Mouse (Mus musculus) heart, adult 2 months (tissue): ENCODE results near the gene Sft2d1. TPM values are rescaled to one million over a fixed set of nuclear protein-coding genes. Genes with fewer than 3 reads are reported as not detected.
A peak's percentile ranks its signal among the peaks of the same experiment; 100 is the strongest.
"Not testable (repeated sequence)": the region's sequence is repeated elsewhere in the genome, so short reads cannot be mapped to it uniquely, and the experiment has no call there.

Source experiments
- DNase-seq, 2 experiments: peaks; one replicate each; pipeline ENCODE4 v3.0.0; 2021
- H3K27ac ChIP-seq: fragments of 200-600 bp; 2 replicates; pipeline ENCODE4 v1.8.1; 2022
- H3K27me3 ChIP-seq: fragments of 200-500 bp; 2 replicates; pipeline ENCODE4 v1.6.1; 2012; ENCODE audit warnings: mild to moderate bottlenecking, low read length, inconsistent platforms, mixed read lengths; ENCODE audit not compliant: control insufficient read depth, insufficient read depth
- H3K36me3 ChIP-seq: fragments of 200-500 bp; 2 replicates; pipeline ENCODE4 v1.6.1; 2012; ENCODE audit warnings: low read length, inconsistent platforms; ENCODE audit not compliant: control insufficient read depth, insufficient read depth
- H3K4me1 ChIP-seq: fragments of 200-500 bp; 2 replicates; pipeline ENCODE4 v1.6.1; 2011; ENCODE audit warnings: low read length; ENCODE audit not compliant: control insufficient read depth, insufficient read depth
- H3K4me3 ChIP-seq: fragments of 200-600 bp; 2 replicates; pipeline ENCODE4 v1.8.1; 2022
- H3K79me2 ChIP-seq: fragments of 200-500 bp; replicated peaks from 2 replicates; pipeline ENCODE4 v1.6.1; 2012; ENCODE audit warnings: mild to moderate bottlenecking, inconsistent platforms, low read length, moderate library complexity, mixed read lengths; ENCODE audit not compliant: control insufficient read depth, insufficient read depth
- H3K9ac ChIP-seq: fragments of 200-500 bp; 2 replicates; pipeline ENCODE4 v1.6.1; 2012; ENCODE audit warnings: low read depth, mild to moderate bottlenecking, control low read depth, inconsistent platforms, low read length, mixed read lengths
- CTCF ChIP-seq: fragments of 200-600 bp; IDR thresholded peaks from 2 replicates; pipeline ENCODE4 v1.8.1; 2022; ENCODE audit warnings: antibody characterized with exemption, mild to moderate bottlenecking, moderate library complexity
- EP300 ChIP-seq: fragments of 200-500 bp; IDR thresholded peaks from 2 replicates; pipeline ENCODE4 v1.6.1; 2011; ENCODE audit warnings: low read depth, low read length, control low read depth; ENCODE audit not compliant: insufficient read depth
- POLR2A ChIP-seq: fragments of 200-500 bp; IDR thresholded peaks from 2 replicates; pipeline ENCODE4 v1.6.1; 2011; ENCODE audit warnings: mild to moderate bottlenecking, low read depth, low read length, control low read depth; ENCODE audit not compliant: insufficient read depth
- WGBS: fragments of 180-500 bp; shearing (Covaris S2); methylation state at CpG from one replicate; pipeline ENCODE4 v1.1.7; 2018; 5-methylcytosine and 5-hydroxymethylcytosine counted together
- intact Hi-C: fragments of 180-260 bp; cut with DNase I; formaldehyde crosslinking; loops from one replicate; pipeline ENCODE4 v1.15.1; 2025
- polyA plus RNA-seq: library from polyadenylated mRNA; depleted of rRNA; stranded (reverse); fragments of >200 nt; gene quantifications from 2 replicates; pipeline ENCODE4 v1.2.3, GENCODE M21; 2012
- total RNA-seq, 2 experiments: library from RNA; stranded (reverse); gene quantifications; 2 replicates each; pipeline ENCODE4 v1.2.3; 2021

The Sft2d1 gene
- total and polyA plus RNA-seq, 3 experiments: 13.3 to 32.2 (median 17.6) TPM

DNA sequence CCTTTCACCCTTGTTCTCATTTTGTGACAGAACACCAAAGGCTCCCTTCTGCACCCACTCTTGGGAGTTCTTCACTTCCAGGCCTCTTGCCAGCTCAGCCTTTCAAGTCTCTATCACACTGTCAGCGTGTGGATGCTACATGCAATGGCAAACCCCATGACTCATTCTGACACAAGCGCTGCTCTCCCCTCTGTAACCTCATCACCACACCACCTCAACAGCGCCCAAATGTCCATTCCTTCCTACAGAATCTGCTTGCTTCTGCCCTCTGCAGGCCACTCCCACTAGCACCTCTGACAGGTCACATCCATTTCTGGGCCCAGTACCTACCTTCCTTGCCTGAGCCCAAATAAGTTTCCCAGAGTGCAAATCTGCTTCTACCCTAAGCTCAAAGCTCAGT, 5.1 kb upstream of the Sft2d1 start:
- Histone ChIP-seq H3K4me3 (no peak overlapping the region), H3K27ac (no peak overlapping the region), H3K79me2 (no peaks in the 10 kb centered on the region), H3K36me3 (no peaks in the 10 kb centered on the region), H3K9ac (no peak overlapping the region), H3K27me3 (no peaks in the 10 kb centered on the region), H3K4me1 (peaks cover 2% of the 10 kb centered on the region)
- 47% methylated on average over 3 of the region's 3 CpGs for WGBS
- no peak for DNase-seq
- intact Hi-C loops: no loop called here
- TF ChIP-seq EP300 (no peak), CTCF (peak; percentile 46)

DNA sequence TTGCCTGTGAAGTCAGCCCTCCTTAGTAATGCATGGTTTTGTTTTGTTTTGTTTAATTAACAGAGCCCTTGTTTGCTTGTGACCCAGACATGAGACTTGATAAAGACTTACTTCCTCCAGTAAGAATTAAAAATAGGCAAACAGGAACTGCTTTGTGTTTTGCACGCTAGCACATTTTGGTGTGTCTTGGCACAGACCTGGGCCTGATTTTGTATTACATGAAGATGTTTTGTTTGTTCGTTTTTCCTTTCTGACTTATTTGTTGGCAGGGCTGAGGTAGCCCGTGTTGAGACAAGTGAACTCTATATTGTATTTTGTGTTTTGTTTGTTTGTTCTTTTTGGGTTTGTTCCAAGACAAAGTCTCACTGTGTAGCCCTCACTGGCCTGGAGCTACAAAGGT, 849 bp downstream of the Sft2d1 start:
- peak in 1 of 2 experiments; percentile 20 for DNase-seq
- intact Hi-C loops: loop anchor here (1.0 to 2.0 kb wide), 2 partner anchors 27 to 61 kb away; no protein-coding TSS in a partner anchor

DNA sequence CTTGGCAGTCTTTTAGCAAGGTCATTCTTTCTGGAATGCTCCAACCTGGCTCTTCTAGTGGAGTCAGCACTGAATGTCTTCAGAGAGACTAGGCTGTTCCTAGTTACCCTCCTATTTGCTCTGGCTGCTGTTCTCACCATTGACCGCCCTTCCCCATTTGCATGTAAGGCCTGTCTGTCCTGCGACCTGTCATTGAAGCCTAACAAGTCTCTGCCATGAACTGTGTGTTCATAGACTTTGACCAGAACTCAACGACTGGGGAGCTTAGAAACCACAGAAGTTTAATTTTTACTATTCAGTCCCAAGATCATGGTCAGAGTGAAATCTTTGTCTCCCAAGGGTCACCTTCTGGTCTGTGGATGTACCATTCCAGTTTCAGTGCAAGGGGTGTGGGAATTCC, 3.1 kb downstream of the Sft2d1 start:
- intact Hi-C loops: no loop called here

More for the DNA sequence above, 849 bp downstream of the Sft2d1 start:
- Histone ChIP-seq H3K9ac (no peak overlapping the region; the same call in 1 of the 2 replicates), H3K27me3 (no peaks in the 10 kb centered on the region), H3K79me2 (peaks cover 17% of the 10 kb centered on the region), H3K36me3 (no peaks in the 10 kb centered on the region), H3K4me3 (peak overlapping the region; percentile 96), H3K4me1 (peaks cover 12% of the 10 kb centered on the region), H3K27ac (peak overlapping the region; percentile 75)
- WGBS: 14% methylated on average over 3 of the region's 3 CpGs
- TF ChIP-seq POLR2A: no peak
- TF ChIP-seq EP300: no peak
- no peak for TF ChIP-seq CTCF

DNA sequence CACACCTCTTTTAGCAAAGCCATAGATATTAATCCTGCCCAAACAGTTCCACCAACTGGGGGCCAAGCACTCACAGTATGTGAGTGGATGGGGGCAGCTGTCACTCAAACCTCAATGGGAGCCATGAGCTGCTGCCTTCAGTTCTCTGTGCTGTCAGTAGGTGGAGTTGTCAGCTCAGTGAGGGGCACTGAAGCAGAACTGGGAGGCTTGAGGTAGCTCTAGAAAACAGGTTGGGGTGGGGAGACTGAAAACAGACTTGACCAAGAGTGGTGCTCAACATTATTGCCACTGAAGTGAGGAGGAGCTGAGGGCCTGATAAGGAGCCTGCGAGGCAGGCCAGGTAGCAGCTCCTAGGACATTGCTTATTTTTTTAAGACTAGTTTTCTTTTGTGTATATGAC, 5.3 kb downstream of the Sft2d1 start:
- Histone ChIP-seq H3K27ac (no peak overlapping the region), H3K9ac (no peak overlapping the region), H3K79me2 (peaks cover 18% of the 10 kb centered on the region), H3K4me1 (peaks cover 12% of the 10 kb centered on the region), H3K27me3 (no peaks in the 10 kb centered on the region), H3K4me3 (no peak overlapping the region), H3K36me3 (no peaks in the 10 kb centered on the region)
- TF ChIP-seq CTCF (peak; percentile 50), EP300 (no peak)
- intact Hi-C loops: no loop called here
- DNase-seq: no peak
- 88% methylated on average over 1 of the region's 1 CpGs for WGBS

More for the DNA sequence above, 3.1 kb downstream of the Sft2d1 start:
- WGBS: 83% methylated on average over 3 of the region's 3 CpGs
- no peaks in the 10 kb centered on the region for H3K27me3 ChIP-seq
- H3K9ac ChIP-seq: no peak overlapping the region
- no peaks in the 10 kb centered on the region for H3K36me3 ChIP-seq
- no peak for TF ChIP-seq POLR2A
- TF ChIP-seq CTCF: no peak
- TF ChIP-seq EP300: no peak
- peaks cover 17% of the 10 kb centered on the region for H3K79me2 ChIP-seq
- DNase-seq: no peak
- no peak overlapping the region for H3K4me3 ChIP-seq
- no peak overlapping the region for H3K27ac ChIP-seq
- H3K4me1 ChIP-seq: peaks cover 12% of the 10 kb centered on the region

DNA sequence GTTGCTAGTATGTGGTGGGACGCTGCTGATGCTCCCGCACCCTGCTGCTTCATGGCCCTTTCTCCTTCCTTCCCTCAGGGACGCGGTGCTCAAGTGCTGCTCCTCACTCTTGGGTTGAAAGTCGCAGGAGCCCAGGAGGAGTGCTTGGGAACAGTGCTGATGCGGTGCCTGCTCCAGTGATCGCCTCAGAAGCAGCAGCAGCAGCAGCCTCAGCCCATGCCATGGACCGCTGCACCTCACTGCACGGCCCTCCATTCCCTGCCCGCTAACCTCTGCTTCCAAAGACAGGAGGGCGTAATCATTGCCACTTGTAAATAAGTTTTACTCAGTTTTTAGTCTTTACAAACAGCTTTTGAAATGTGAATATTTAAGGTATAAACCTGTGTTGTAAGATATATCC, 16.0 kb downstream of the Sft2d1 start:
- H3K4me1 ChIP-seq, H3K36me3 ChIP-seq, H3K27me3 ChIP-seq, H3K27ac ChIP-seq, H3K79me2 ChIP-seq, DNase-seq, intact Hi-C loops, H3K4me3 ChIP-seq, H3K9ac ChIP-seq: not testable (repeated sequence)
- WGBS: 95% methylated on average over 10 of the region's 11 CpGs

DNA sequence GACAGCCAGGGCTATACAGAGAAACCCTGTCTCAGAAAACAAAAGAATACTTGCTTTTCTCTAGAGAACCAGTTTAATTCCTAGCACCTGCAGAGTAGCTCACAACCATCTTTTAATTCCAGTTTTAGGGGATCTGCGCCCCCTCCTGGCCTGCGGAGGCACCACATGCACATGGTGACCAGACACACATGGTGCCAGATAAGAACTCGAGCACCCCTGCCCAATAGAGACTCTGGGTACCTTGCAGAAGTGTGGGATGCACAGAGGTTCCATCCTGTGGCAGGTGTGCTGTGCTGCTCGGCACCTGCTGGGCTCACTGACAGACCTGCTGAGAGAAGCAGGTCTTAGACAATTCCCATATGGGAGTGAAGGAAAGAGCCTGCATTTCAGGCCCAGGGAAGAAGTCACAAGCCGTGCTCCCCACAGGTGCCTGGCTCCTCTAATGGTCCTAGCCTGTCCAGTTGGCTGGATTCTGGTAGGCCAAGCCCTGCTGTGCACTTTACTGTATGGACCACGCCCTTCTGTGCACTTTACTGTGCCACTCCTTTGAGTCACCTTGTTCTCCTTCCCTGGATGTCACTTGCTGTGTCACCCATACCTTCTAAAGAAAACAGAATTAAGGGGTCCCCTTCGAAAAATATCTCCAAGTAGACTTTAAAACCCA, 17.7 kb downstream of the Sft2d1 start:
- Histone ChIP-seq H3K9ac (no peak overlapping the region), H3K4me3 (no peak overlapping the region), H3K27ac (no peak overlapping the region), H3K27me3 (no peaks in the 10 kb centered on the region), H3K79me2 (no peaks in the 10 kb centered on the region), H3K4me1 (no peaks in the 10 kb centered on the region), H3K36me3 (no peaks in the 10 kb centered on the region)
- 75% methylated on average over 7 of the region's 7 CpGs for WGBS
- intact Hi-C loops: no loop called here
- TF ChIP-seq EP300: no peak
- peak; percentile 60 for TF ChIP-seq CTCF
- no peak for DNase-seq
